Mouse (Mus musculus) embryonic facial prominence, embryonic 15.5 days (tissue): ENCODE measurements around the gene Rfc1. TPM values are rescaled to one million over a fixed set of nuclear protein-coding genes. Genes with fewer than 3 reads are reported as not detected.

Experiments
- ATAC-seq: fragments of 200-750 bp; cut with Nextera tagmentation; 2 replicates; pipeline ENCODE4 v1.8.0; 2017; ENCODE audit warnings: low read depth, moderate TSS enrichment; ENCODE audit not compliant: insufficient number of reproducible peaks, low FRiP score, low TSS enrichment
- H3K27ac ChIP-seq: fragments of 300-500 bp; sonication (generic); replicated peaks from 2 replicates; pipeline ENCODE4 v1.5.1; 2015; ENCODE audit warnings: mild to moderate bottlenecking, inconsistent platforms
- H3K27me3 ChIP-seq: fragments of 300-500 bp; sonication (generic); 2 replicates; pipeline ENCODE4 v1.6.1; 2015; ENCODE audit warnings: inconsistent platforms
- H3K36me3 ChIP-seq: fragments of 300-500 bp; sonication (generic); 2 replicates; pipeline ENCODE4 v1.6.1; 2015; ENCODE audit warnings: mild to moderate bottlenecking, inconsistent platforms
- H3K4me1 ChIP-seq: fragments of 300-500 bp; sonication (generic); 2 replicates; pipeline ENCODE4 v1.6.1; 2015; ENCODE audit warnings: inconsistent platforms
- H3K4me2 ChIP-seq: fragments of 300-500 bp; sonication (generic); replicated peaks from 2 replicates; pipeline ENCODE4 v1.6.1; 2015; ENCODE audit warnings: mild to moderate bottlenecking, inconsistent platforms
- H3K4me3 ChIP-seq: fragments of 300-500 bp; sonication (generic); replicated peaks from 2 replicates; pipeline ENCODE4 v1.5.1; 2015; ENCODE audit warnings: mild to moderate bottlenecking, inconsistent platforms
- H3K9ac ChIP-seq: fragments of 300-500 bp; sonication (generic); 2 replicates; pipeline ENCODE4 v1.6.1; 2015; ENCODE audit warnings: inconsistent platforms
- H3K9me3 ChIP-seq: fragments of 300-500 bp; sonication (generic); replicated peaks from 2 replicates; pipeline ENCODE4 v1.6.1; 2016; ENCODE audit warnings: inconsistent platforms
- WGBS: fragments of 180-500 bp; shearing (Covaris S2); methylation state at CpG from one replicate; pipeline ENCODE4 v1.1.7; 2015; 5-methylcytosine and 5-hydroxymethylcytosine counted together
- polyA plus RNA-seq: library from polyadenylated mRNA; unstranded; fragments of >200 nt; fragmentation: Nextera tagmentation; extraction: Ambion mirVana; gene quantifications from 2 replicates; pipeline ENCODE4 v1.2.1, GENCODE M21; 2015

The Rfc1 gene
- 83.4 and 84.9 TPM in 2 replicates for polyA plus RNA-seq

DNA sequence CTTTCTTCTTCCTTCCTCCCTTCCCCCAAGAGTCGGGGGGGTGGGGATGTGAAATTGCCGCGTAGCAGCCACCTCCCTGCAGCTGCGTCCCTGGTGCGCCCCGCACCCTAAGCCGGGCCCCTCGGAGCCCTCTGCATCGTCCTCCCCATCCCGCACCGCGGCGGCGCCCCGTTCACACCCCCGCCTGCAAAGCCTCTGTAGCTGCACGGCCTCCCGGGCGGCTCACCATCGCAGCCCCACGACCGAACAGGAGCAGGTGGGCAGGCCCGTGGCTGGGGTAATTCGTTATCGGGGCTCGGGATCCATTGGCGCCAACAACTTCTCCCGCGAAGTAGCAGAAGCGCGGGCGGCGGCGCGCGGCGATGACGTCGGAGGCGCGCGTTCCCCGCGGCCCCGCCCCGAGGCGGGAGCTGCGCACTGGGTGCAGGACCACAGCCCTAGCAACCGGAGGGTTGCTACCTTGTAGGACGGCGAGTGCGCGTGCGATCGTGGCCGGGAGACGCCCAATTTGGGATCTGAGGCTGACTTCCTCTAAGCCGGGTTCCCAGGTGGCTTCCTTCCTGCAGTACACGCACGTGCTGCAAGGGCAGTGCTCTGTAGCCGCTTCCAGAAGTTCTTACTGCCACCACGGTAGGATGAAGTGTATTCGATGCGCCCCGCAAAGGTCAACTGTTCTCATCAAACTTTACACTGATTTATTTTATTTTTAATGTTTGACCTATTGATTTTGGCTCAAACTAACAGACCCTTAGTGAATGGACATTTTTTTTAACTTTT lies at the start of gene Rfc1:
Gene Rfc1 (minus strand): TSS at position 373 of the 777 bp plus-strand sequence.
- under 1% methylated on average over 65 of the region's 65 CpGs for WGBS
- Histone ChIP-seq H3K9ac (peak within 1 kb of the TSS; percentile 68), H3K27me3 (no peaks in the 10 kb centered on the region), H3K36me3 (0 out of 2 replicates have a peak, but pooled peaks cover 11% of the 10 kb centered on the region), H3K4me2 (peak within 1 kb of the TSS; percentile 51), H3K4me3 (peak within 1 kb of the TSS; percentile 79), H3K4me1 (peaks cover 10% of the 10 kb centered on the region), H3K9me3 (no peaks in the 10 kb centered on the region), H3K27ac (peak within 1 kb of the TSS; percentile 87)
- ATAC-seq, result peak; percentile 94

GRCm38 (mm10) chr5:65374746-65375145 lies 39.3 kb upstream of the Rfc1 start:
- no peak overlapping the region for H3K9ac ChIP-seq
- ATAC-seq, result no peak
- no peak overlapping the region for H3K4me3 ChIP-seq
- no peak overlapping the region for H3K4me2 ChIP-seq
- H3K36me3 ChIP-seq, result no peaks in the 10 kb centered on the region
- H3K27ac ChIP-seq, result no peak overlapping the region
- H3K4me1 ChIP-seq, result no peaks in the 10 kb centered on the region
- WGBS, result 75% methylated on average over 7 of the region's 7 CpGs
- no peaks in the 10 kb centered on the region for H3K9me3 ChIP-seq
- H3K27me3 ChIP-seq, result no peaks in the 10 kb centered on the region

DNA sequence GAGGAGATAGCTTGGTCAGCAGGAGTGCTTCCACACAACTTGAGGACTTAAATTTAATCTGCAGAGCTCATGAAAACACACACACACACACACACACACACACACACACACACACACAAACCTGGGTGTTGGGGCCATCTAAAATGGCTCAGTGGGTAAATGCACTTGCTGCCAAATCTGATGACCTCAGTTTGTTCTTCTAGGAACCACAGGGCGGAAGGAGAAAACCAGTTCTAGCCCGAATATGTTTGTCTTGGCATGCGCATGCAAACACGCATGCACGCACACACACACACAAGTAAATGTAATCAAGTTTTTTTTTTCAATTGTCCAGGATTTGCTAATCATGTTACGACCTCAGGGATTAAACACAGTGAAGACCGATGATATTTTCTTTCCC lies 36.1 kb upstream of the Rfc1 start:
- Histone ChIP-seq H3K4me1 (no peaks in the 10 kb centered on the region), H3K9me3 (no peaks in the 10 kb centered on the region), H3K4me3 (no peak overlapping the region), H3K4me2 (no peak overlapping the region), H3K9ac (no peak overlapping the region), H3K27me3 (no peaks in the 10 kb centered on the region), H3K27ac (no peak overlapping the region), H3K36me3 (no peaks in the 10 kb centered on the region)
- no peak for ATAC-seq
- 93% methylated on average over 7 of the region's 7 CpGs for WGBS

- no peak overlapping the region for H3K27ac ChIP-seq
- H3K4me2 ChIP-seq, result no peak overlapping the region
- H3K4me1 ChIP-seq, result no peaks in the 10 kb centered on the region
- no peak for ATAC-seq
- no peak overlapping the region for H3K4me3 ChIP-seq
- 84% methylated on average over 11 of the region's 11 CpGs for WGBS
- no peak overlapping the region for H3K9ac ChIP-seq
- H3K9me3 ChIP-seq, result no peaks in the 10 kb centered on the region
- no peaks in the 10 kb centered on the region for H3K27me3 ChIP-seq
- H3K36me3 ChIP-seq, result no peaks in the 10 kb centered on the region
Observed at GRCm38 (mm10) chr5:65367837-65368236, 32.4 kb upstream of the Rfc1 start.

DNA sequence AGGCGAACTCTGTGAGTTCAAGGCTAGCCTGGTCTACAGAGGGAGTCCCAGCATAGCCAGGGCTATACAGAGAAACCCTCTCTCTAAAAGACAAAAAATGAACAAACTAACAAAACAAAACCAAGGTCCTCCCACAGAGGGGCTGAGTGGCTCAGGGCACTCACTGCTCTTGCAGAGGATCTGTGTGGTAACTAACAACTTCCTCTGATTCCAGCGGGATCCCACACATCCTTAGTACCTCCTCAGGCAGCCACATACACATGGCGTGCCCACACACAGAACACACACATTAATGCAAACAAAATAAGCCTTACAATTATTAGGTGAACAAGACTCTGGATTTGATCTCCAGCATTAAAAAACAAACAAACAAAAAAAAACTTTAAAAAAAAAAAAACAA lies 22.3 kb upstream of the Rfc1 start:
- WGBS, result 78% methylated on average over 3 of the region's 3 CpGs
- Histone ChIP-seq H3K4me1 (no peaks in the 10 kb centered on the region), H3K27ac (no peak overlapping the region), H3K27me3 (no peaks in the 10 kb centered on the region), H3K9me3 (no peaks in the 10 kb centered on the region), H3K4me2 (no peak overlapping the region), H3K36me3 (no peaks in the 10 kb centered on the region), H3K9ac (no peak overlapping the region), H3K4me3 (no peak overlapping the region)
- no peak for ATAC-seq

DNA sequence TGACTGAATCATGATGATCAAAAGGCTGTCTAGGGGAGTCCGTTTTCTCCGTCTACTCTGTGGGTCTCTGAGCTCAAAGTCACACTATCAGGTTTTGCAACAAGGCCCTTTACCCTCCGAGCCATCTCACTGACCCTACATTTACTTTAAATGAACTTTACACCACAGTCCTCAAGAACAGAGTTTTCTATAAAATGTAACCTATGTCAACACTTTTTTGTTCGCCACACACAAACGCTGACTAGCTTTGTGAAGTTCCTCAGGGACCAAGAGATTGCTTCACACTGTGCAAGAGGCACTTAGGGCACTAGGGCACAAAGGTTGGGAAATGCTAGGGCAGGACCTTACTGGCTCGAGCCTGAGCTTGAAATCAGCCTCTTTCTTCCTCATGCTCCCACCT lies 21.4 kb upstream of the Rfc1 start:
- no peak overlapping the region for H3K27ac ChIP-seq
- 81% methylated on average over 6 of the region's 6 CpGs for WGBS
- no peak overlapping the region for H3K9ac ChIP-seq
- ATAC-seq, result no peak
- H3K36me3 ChIP-seq, result no peaks in the 10 kb centered on the region
- no peaks in the 10 kb centered on the region for H3K9me3 ChIP-seq
- no peak overlapping the region for H3K4me2 ChIP-seq
- H3K4me3 ChIP-seq, result no peak overlapping the region
- no peaks in the 10 kb centered on the region for H3K4me1 ChIP-seq
- no peaks in the 10 kb centered on the region for H3K27me3 ChIP-seq

DNA sequence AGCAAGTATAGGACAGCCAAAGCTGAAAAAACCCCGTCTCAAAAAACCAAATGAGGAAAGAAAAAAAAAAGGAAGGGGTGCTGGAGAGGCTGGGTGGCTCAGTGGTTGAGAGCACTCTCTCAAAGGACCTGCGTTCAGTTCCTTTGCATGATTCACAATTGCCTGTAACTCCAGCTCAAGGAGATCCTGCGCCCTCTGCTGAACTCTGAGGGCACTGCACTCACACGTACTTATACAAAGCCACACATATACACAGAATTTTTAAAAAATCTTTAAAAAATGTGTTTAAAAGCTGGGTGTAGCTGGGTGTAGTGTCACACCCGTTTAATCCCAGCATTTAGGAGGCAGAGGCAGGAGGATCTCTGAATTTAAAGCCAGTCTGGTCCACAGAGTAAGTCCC lies 19.5 kb upstream of the Rfc1 start:
- H3K9ac ChIP-seq, result no peak overlapping the region
- H3K27me3 ChIP-seq, result no peaks in the 10 kb centered on the region
- no peaks in the 10 kb centered on the region for H3K9me3 ChIP-seq
- no peak for ATAC-seq
- no peak overlapping the region for H3K4me3 ChIP-seq
- H3K4me2 ChIP-seq, result no peak overlapping the region
- H3K4me1 ChIP-seq, result no peaks in the 10 kb centered on the region
- H3K36me3 ChIP-seq, result no peaks in the 10 kb centered on the region
- WGBS, result 69% methylated on average over 5 of the region's 5 CpGs
- no peak overlapping the region for H3K27ac ChIP-seq

DNA sequence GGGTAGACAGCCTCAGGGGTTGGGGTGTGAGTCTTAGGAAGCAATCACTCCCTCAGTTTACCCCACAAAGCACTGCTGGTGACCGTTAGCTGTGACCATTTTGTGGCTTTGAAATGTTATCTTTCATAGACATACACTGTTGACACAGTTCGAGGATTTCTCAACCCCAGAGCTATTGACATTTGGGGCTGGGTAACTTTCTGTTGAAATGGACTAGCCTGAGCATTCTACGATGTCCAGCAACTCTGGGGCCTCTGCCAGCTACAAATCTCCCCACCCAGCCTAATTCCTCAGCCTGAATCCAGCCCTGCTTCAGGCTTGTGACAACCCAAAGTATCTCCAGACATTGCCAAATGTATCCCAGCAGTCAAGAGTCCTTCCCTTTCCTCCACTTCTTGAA lies 18.6 kb upstream of the Rfc1 start:
- no peak for ATAC-seq
- Histone ChIP-seq H3K4me1 (no peaks in the 10 kb centered on the region), H3K27me3 (no peaks in the 10 kb centered on the region), H3K9me3 (no peaks in the 10 kb centered on the region), H3K36me3 (no peaks in the 10 kb centered on the region), H3K4me2 (no peak overlapping the region), H3K27ac (no peak overlapping the region), H3K9ac (no peak overlapping the region), H3K4me3 (no peak overlapping the region)
- WGBS, result 81% methylated on average over 3 of the region's 3 CpGs

- no peak overlapping the region for H3K9ac ChIP-seq
- H3K4me3 ChIP-seq, result no peak overlapping the region
- H3K4me1 ChIP-seq, result no peaks in the 10 kb centered on the region
- no peaks in the 10 kb centered on the region for H3K27me3 ChIP-seq
- H3K27ac ChIP-seq, result no peak overlapping the region
- H3K9me3 ChIP-seq, result no peaks in the 10 kb centered on the region
- no peak for ATAC-seq
- H3K36me3 ChIP-seq, result no peaks in the 10 kb centered on the region
- WGBS, result 63% methylated on average over 10 of the region's 10 CpGs
- no peak overlapping the region for H3K4me2 ChIP-seq
Observed at GRCm38 (mm10) chr5:65350508-65350907, 15.0 kb upstream of the Rfc1 start.

GRCm38 (mm10) chr5:65348168-65348567 lies 12.7 kb upstream of the Rfc1 start, which contains the start of gene Klb:
TSS of gene Klb (plus strand) at chr5:65348314.
- Histone ChIP-seq H3K4me2 (peak within 1 kb of the TSS; percentile 37), H3K27ac (no peak within 1 kb of the TSS), H3K27me3 (no peaks in the 10 kb centered on the region), H3K4me3 (peak within 1 kb of the TSS; percentile 21; the same call in 1 of the 2 replicates), H3K9ac (no peak within 1 kb of the TSS), H3K9me3 (no peaks in the 10 kb centered on the region), H3K36me3 (no peaks in the 10 kb centered on the region), H3K4me1 (no peaks in the 10 kb centered on the region)
- 29% methylated on average over 15 of the region's 15 CpGs for WGBS
- no peak for ATAC-seq

DNA sequence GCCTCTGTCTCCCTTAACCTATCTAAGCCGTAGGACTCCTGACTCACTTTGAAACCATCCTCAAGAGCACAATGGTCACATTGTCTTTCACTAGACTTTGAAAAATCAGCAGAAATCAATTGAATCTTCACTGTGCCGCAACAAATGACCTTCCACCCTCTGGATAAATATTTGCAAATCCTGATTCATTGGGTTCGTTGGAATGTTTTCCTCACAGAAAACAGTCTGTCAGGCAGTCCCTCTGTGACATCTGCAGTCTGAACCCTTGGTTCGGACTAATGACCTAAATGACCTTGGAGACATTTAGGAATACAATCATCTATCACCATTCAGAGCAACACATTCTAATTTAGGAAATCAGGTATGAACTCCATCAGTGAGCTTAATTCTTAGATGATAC lies 4.7 kb upstream of the Rfc1 start:
- ATAC-seq, result no peak
- Histone ChIP-seq H3K9me3 (no peaks in the 10 kb centered on the region), H3K4me2 (no peak overlapping the region), H3K27me3 (no peaks in the 10 kb centered on the region), H3K27ac (no peak overlapping the region), H3K4me1 (peaks cover 3% of the 10 kb centered on the region), H3K9ac (no peak overlapping the region), H3K4me3 (no peak overlapping the region), H3K36me3 (no peaks in the 10 kb centered on the region)
- 45% methylated on average over 4 of the region's 4 CpGs for WGBS

GRCm38 (mm10) chr5:65338394-65338793 lies 2.9 kb upstream of the Rfc1 start:
- Histone ChIP-seq H3K36me3 (0 out of 2 replicates have a peak, but pooled peaks cover 4% of the 10 kb centered on the region), H3K9me3 (no peaks in the 10 kb centered on the region), H3K9ac (no peak overlapping the region), H3K4me3 (no peak overlapping the region), H3K27me3 (no peaks in the 10 kb centered on the region), H3K27ac (no peak overlapping the region), H3K4me2 (no peak overlapping the region), H3K4me1 (peaks cover 10% of the 10 kb centered on the region)
- WGBS, result 81% methylated on average over 6 of the region's 6 CpGs
- no peak for ATAC-seq
